Mouse (Mus musculus) fat pad, adult 2 months (tissue): Measurements from ENCODE around the gene Entpd6.

Experiments
- DNase-seq: peaks from one replicate; pipeline ENCODE4 v3.0.0-alpha.2; 2011; ENCODE audit warnings: low read depth, low spot score; ENCODE audit errors: extremely low read depth

Gene Entpd6

GRCm38 (mm10) chr2:150748854-150749253 lies at the start of gene Entpd6:
Gene Entpd6, plus strand, starts transcription at chr2:150749042.
- DNase-seq, result no peak

GRCm38 (mm10) chr2:150712167-150712674 lies 36.6 kb upstream of the Entpd6 start:
- no peak for DNase-seq

GRCm38 (mm10) chr2:150735756-150736576 lies 12.9 kb upstream of the Entpd6 start:
- DNase-seq, result no peak

GRCm38 (mm10) chr2:150737881-150738280 lies 11.0 kb upstream of the Entpd6 start:
- DNase-seq, result no peak

GRCm38 (mm10) chr2:150740145-150740841 lies 8.5 kb upstream of the Entpd6 start:
- no peak for DNase-seq

GRCm38 (mm10) chr2:150741405-150741804 lies 7.4 kb upstream of the Entpd6 start:
- DNase-seq, result no peak

- DNase-seq, result no peak
Measured at GRCm38 (mm10) chr2:150745016-150745415, 3.8 kb upstream of the Entpd6 start.

GRCm38 (mm10) chr2:150749283-150749682 lies 441 bp downstream of the Entpd6 start:
- DNase-seq, result no peak

GRCm38 (mm10) chr2:150750129-150750979 lies 1.5 kb downstream of the Entpd6 start:
- DNase-seq, result no peak

GRCm38 (mm10) chr2:150755016-150755415 lies 6.2 kb downstream of the Entpd6 start:
- DNase-seq, result no peak

GRCm38 (mm10) chr2:150761476-150761875 lies 12.6 kb downstream of the Entpd6 start:
- no peak for DNase-seq

- DNase-seq, result no peak
Measured at GRCm38 (mm10) chr2:150765619-150766018, 16.8 kb downstream of the Entpd6 start.

- DNase-seq, result no peak
Measured at GRCm38 (mm10) chr2:150766083-150766862, 17.4 kb downstream of the Entpd6 start.

GRCm38 (mm10) chr2:150768678-150769077 lies 19.8 kb downstream of the Entpd6 start:
- no peak for DNase-seq

- DNase-seq, result no peak
Measured at GRCm38 (mm10) chr2:150770747-150771146, 21.9 kb downstream of the Entpd6 start.

GRCm38 (mm10) chr2:150771169-150771568 lies 22.3 kb downstream of the Entpd6 start:
- no peak for DNase-seq

- DNase-seq, result no peak
Measured at GRCm38 (mm10) chr2:150771996-150772395, 23.2 kb downstream of the Entpd6 start.

GRCm38 (mm10) chr2:150772466-150773119 lies 23.8 kb downstream of the Entpd6 start:
- no peak for DNase-seq

GRCm38 (mm10) chr2:150782801-150783200 lies 34.0 kb downstream of the Entpd6 start:
- no peak for DNase-seq
